Mouse (Mus musculus) lung, adult 2 months (tissue): ENCODE measurements around the gene Krtap15.

Experiments
- CTCF ChIP-seq: fragments of 200-500 bp; IDR thresholded peaks from 2 replicates; pipeline ENCODE4 v1.5.1; 2011; ENCODE audit warnings: mild to moderate bottlenecking, low read length, control low read depth; ENCODE audit not compliant: insufficient read depth
- POLR2A ChIP-seq: fragments of 200-500 bp; IDR thresholded peaks from 2 replicates; pipeline ENCODE4 v1.6.1; 2011; ENCODE audit warnings: low read depth, mild to moderate bottlenecking, control low read depth, low read length, borderline replicate concordance; ENCODE audit errors: extremely low read depth

DNA sequence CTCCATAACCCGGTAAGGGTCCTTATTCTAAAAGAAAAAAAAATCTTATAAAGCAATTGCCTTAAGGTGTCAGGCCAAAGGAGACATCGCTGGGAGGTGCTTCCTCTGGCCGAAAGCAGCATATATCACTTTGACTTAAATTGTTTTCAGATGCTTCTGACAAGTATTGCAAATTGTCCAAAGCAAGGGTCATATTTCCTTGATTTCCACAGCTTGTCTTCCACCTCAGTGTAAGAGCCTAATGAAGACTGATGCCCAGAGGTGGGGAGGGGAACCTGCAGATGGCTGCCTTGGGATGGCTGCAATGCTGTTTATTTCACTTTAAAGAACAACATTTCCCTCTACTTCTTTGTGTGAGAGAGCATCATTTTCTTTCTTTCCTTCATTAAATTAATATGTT lies 7.0 kb downstream of the Krtap15 start:
- TF ChIP-seq CTCF, result no peak
- TF ChIP-seq POLR2A, result no peak
